Mouse (Mus musculus): ENCODE measurements around the gene Zbtb9. TPM values are rescaled to one million over a fixed set of nuclear protein-coding genes. Genes with fewer than 3 reads are reported as not detected.
"Not testable (repeated sequence)": the region's sequence is repeated elsewhere in the genome, so short reads cannot be mapped to it uniquely, and the experiment has no call there.

Gene Zbtb9
- polyA plus RNA-seq (2015; fragmentation: Nextera tagmentation; extraction: Ambion mirVana) = 17.5 and 19.1 TPM in 2 replicates

GRCm38 (mm10) chr17:26972703-26973574 lies at the start of gene Zbtb9:
Gene Zbtb9, plus strand, starts transcription at chr17:26973167.
- Histone ChIP-seq H3K27ac (ENCODE audit: low read length) (peak within 1 kb of the TSS; percentile 77), H3K4me3 (replicated peaks; ENCODE audit: low read length) (peak within 1 kb of the TSS; percentile 83), H3K27me3 (replicated peaks; ENCODE audit: control insufficient read depth, insufficient read depth, low read length) (no peaks in the 10 kb centered on the region), H3K9ac (replicated peaks; ENCODE audit: low read depth, low read length) (peak within 1 kb of the TSS; percentile 77), H3K36me3 (ENCODE audit: control insufficient read depth, insufficient read depth) (peaks cover 15% of the 10 kb centered on the region), H3K4me2 (ENCODE audit: low read length) (peak within 1 kb of the TSS; percentile 97), H3K9me3 (ENCODE audit: control insufficient read depth, low read length) (no peaks in the 10 kb centered on the region), H3K4me1 (replicated peaks; ENCODE audit: control insufficient read depth, insufficient read depth, low read length) (peaks cover 42% of the 10 kb centered on the region)
- peak; percentile 100 for ATAC-seq
- WGBS = under 1% methylated on average over 74 of the region's 75 CpGs

GRCm38 (mm10) chr17:26925414-26925813 lies 47.6 kb upstream of the Zbtb9 start:
- not testable (repeated sequence) for ATAC-seq; H3K9me3 ChIP-seq (ENCODE audit: control insufficient read depth, low read length); H3K4me2 ChIP-seq (ENCODE audit: low read length); H3K4me1 ChIP-seq (replicated peaks; ENCODE audit: control insufficient read depth, insufficient read depth, low read length); H3K36me3 ChIP-seq (ENCODE audit: control insufficient read depth, insufficient read depth); H3K4me3 ChIP-seq (replicated peaks; ENCODE audit: low read length); H3K27me3 ChIP-seq (replicated peaks; ENCODE audit: control insufficient read depth, insufficient read depth, low read length); H3K27ac ChIP-seq (ENCODE audit: low read length); H3K9ac ChIP-seq (replicated peaks; ENCODE audit: low read depth, low read length)
- 96% methylated on average over 9 of the region's 9 CpGs for WGBS

- peaks cover 14% of the 10 kb centered on the region for H3K4me1 ChIP-seq (replicated peaks; ENCODE audit: control insufficient read depth, insufficient read depth, low read length)
- not testable (repeated sequence) for H3K36me3 ChIP-seq (ENCODE audit: control insufficient read depth, insufficient read depth); H3K27me3 ChIP-seq (replicated peaks; ENCODE audit: control insufficient read depth, insufficient read depth, low read length); H3K4me3 ChIP-seq (replicated peaks; ENCODE audit: low read length); H3K4me2 ChIP-seq (ENCODE audit: low read length); H3K9me3 ChIP-seq (ENCODE audit: control insufficient read depth, low read length); H3K9ac ChIP-seq (replicated peaks; ENCODE audit: low read depth, low read length); ATAC-seq; H3K27ac ChIP-seq (ENCODE audit: low read length)
- 69% methylated on average over 7 of the region's 7 CpGs for WGBS
Measured at GRCm38 (mm10) chr17:26931795-26932194, 41.2 kb upstream of the Zbtb9 start.

GRCm38 (mm10) chr17:26932839-26933398 lies 40.0 kb upstream of the Zbtb9 start, which contains the start of gene Phf1:
Gene Phf1, plus strand, starts transcription at chr17:26933052.
- ATAC-seq = peak; percentile 85
- H3K4me1 ChIP-seq (replicated peaks; ENCODE audit: control insufficient read depth, insufficient read depth, low read length) = peaks cover 18% of the 10 kb centered on the region
- peak within 1 kb of the TSS; percentile 90 for H3K27ac ChIP-seq (ENCODE audit: low read length)
- H3K36me3 ChIP-seq (ENCODE audit: control insufficient read depth, insufficient read depth) = 0 out of 2 replicates have a peak, but pooled peaks cover 2% of the 10 kb centered on the region
- peak within 1 kb of the TSS; percentile 78 for H3K4me3 ChIP-seq (replicated peaks; ENCODE audit: low read length)
- peak within 1 kb of the TSS; percentile 73 for H3K9ac ChIP-seq (replicated peaks; ENCODE audit: low read depth, low read length)
- under 1% methylated on average over 36 of the region's 43 CpGs for WGBS
- H3K27me3 ChIP-seq (replicated peaks; ENCODE audit: control insufficient read depth, insufficient read depth, low read length) = no peaks in the 10 kb centered on the region
- no peaks in the 10 kb centered on the region for H3K9me3 ChIP-seq (ENCODE audit: control insufficient read depth, low read length)
- peak within 1 kb of the TSS; percentile 87 for H3K4me2 ChIP-seq (ENCODE audit: low read length)

- Histone ChIP-seq H3K9me3 (ENCODE audit: control insufficient read depth, low read length) (no peaks in the 10 kb centered on the region), H3K27me3 (replicated peaks; ENCODE audit: control insufficient read depth, insufficient read depth, low read length) (no peaks in the 10 kb centered on the region), H3K4me1 (replicated peaks; ENCODE audit: control insufficient read depth, insufficient read depth, low read length) (peaks cover 23% of the 10 kb centered on the region), H3K9ac (replicated peaks; ENCODE audit: low read depth, low read length) (peak overlapping the region; percentile 73), H3K27ac (ENCODE audit: low read length) (peak overlapping the region; percentile 90), H3K4me3 (replicated peaks; ENCODE audit: low read length) (peak overlapping the region; percentile 78), H3K4me2 (ENCODE audit: low read length) (peak overlapping the region; percentile 87), H3K36me3 (ENCODE audit: control insufficient read depth, insufficient read depth) (0 out of 2 replicates have a peak, but pooled peaks cover 2% of the 10 kb centered on the region)
- ATAC-seq = peak; percentile 18; the same call in 1 of the 2 replicates
- 10% methylated on average over 13 of the region's 13 CpGs for WGBS
Measured at GRCm38 (mm10) chr17:26933419-26933818, 39.5 kb upstream of the Zbtb9 start.

- no peak overlapping the region for H3K27ac ChIP-seq (ENCODE audit: low read length)
- peak overlapping the region; percentile 73 for H3K9ac ChIP-seq (replicated peaks; ENCODE audit: low read depth, low read length)
- WGBS = 84% methylated on average over 16 of the region's 16 CpGs
- no peak for ATAC-seq
- H3K4me1 ChIP-seq (replicated peaks; ENCODE audit: control insufficient read depth, insufficient read depth, low read length) = peaks cover 29% of the 10 kb centered on the region
- peak overlapping the region; percentile 87 for H3K4me2 ChIP-seq (ENCODE audit: low read length)
- no peaks in the 10 kb centered on the region for H3K27me3 ChIP-seq (replicated peaks; ENCODE audit: control insufficient read depth, insufficient read depth, low read length)
- peak overlapping the region; percentile 78 for H3K4me3 ChIP-seq (replicated peaks; ENCODE audit: low read length)
- no peaks in the 10 kb centered on the region for H3K9me3 ChIP-seq (ENCODE audit: control insufficient read depth, low read length)
- H3K36me3 ChIP-seq (ENCODE audit: control insufficient read depth, insufficient read depth) = 0 out of 2 replicates have a peak, but pooled peaks cover 2% of the 10 kb centered on the region
Measured at GRCm38 (mm10) chr17:26933885-26934827, 38.8 kb upstream of the Zbtb9 start.

GRCm38 (mm10) chr17:26935027-26935426 lies 37.9 kb upstream of the Zbtb9 start:
- Histone ChIP-seq H3K27me3 (replicated peaks; ENCODE audit: control insufficient read depth, insufficient read depth, low read length) (no peaks in the 10 kb centered on the region), H3K9ac (replicated peaks; ENCODE audit: low read depth, low read length) (no peak overlapping the region), H3K27ac (ENCODE audit: low read length) (no peak overlapping the region), H3K36me3 (ENCODE audit: control insufficient read depth, insufficient read depth) (0 out of 2 replicates have a peak, but pooled peaks cover 2% of the 10 kb centered on the region), H3K9me3 (ENCODE audit: control insufficient read depth, low read length) (no peaks in the 10 kb centered on the region), H3K4me3 (replicated peaks; ENCODE audit: low read length) (no peak overlapping the region), H3K4me1 (replicated peaks; ENCODE audit: control insufficient read depth, insufficient read depth, low read length) (peaks cover 31% of the 10 kb centered on the region), H3K4me2 (ENCODE audit: low read length) (no peak overlapping the region)
- 90% methylated on average over 9 of the region's 9 CpGs for WGBS
- no peak for ATAC-seq

- ATAC-seq = no peak
- H3K9ac ChIP-seq (replicated peaks; ENCODE audit: low read depth, low read length) = no peak overlapping the region
- no peak overlapping the region for H3K4me3 ChIP-seq (replicated peaks; ENCODE audit: low read length)
- peaks cover 42% of the 10 kb centered on the region for H3K4me1 ChIP-seq (replicated peaks; ENCODE audit: control insufficient read depth, insufficient read depth, low read length)
- no peaks in the 10 kb centered on the region for H3K27me3 ChIP-seq (replicated peaks; ENCODE audit: control insufficient read depth, insufficient read depth, low read length)
- WGBS = 87% methylated on average over 12 of the region's 12 CpGs
- H3K9me3 ChIP-seq (ENCODE audit: control insufficient read depth, low read length) = no peaks in the 10 kb centered on the region
- H3K4me2 ChIP-seq (ENCODE audit: low read length) = no peak overlapping the region
- 0 out of 2 replicates have a peak, but pooled peaks cover 2% of the 10 kb centered on the region for H3K36me3 ChIP-seq (ENCODE audit: control insufficient read depth, insufficient read depth)
- H3K27ac ChIP-seq (ENCODE audit: low read length) = no peak overlapping the region
Measured at GRCm38 (mm10) chr17:26936453-26936852, 36.5 kb upstream of the Zbtb9 start.

All from forebrain, embryonic 16.5 days (tissue).